Mouse (Mus musculus) cerebellum, adult 9-10 months (tissue): Measurements from ENCODE around the gene Lrrc8e.

Experiments
- DNase-seq: peaks from one replicate; pipeline ENCODE4 v3.0.0; 2022

Gene Lrrc8e

GRCm38 (mm10) chr8:4226739-4227347, at the start of gene Lrrc8e:
Lrrc8e (plus strand) TSS chr8:4226827.
- DNase-seq: no peak

- no peak for DNase-seq
Measured at GRCm38 (mm10) chr8:4183409-4183808, 43.2 kb upstream of the Lrrc8e start.

GRCm38 (mm10) chr8:4186151-4186550, 40.5 kb upstream of the Lrrc8e start:
- no peak for DNase-seq

GRCm38 (mm10) chr8:4188605-4189004, 38.0 kb upstream of the Lrrc8e start:
- no peak for DNase-seq

- no peak for DNase-seq
Measured at GRCm38 (mm10) chr8:4189031-4189722, 37.5 kb upstream of the Lrrc8e start.

GRCm38 (mm10) chr8:4192305-4192704, 34.3 kb upstream of the Lrrc8e start:
- DNase-seq: no peak

- DNase-seq: peak; percentile 91
Measured at GRCm38 (mm10) chr8:4192807-4193587, 33.6 kb upstream of the Lrrc8e start.

- no peak for DNase-seq
Measured at GRCm38 (mm10) chr8:4193588-4193894, 33.1 kb upstream of the Lrrc8e start.

- no peak for DNase-seq
Measured at GRCm38 (mm10) chr8:4201321-4201720, 25.3 kb upstream of the Lrrc8e start.

- DNase-seq: no peak
Measured at GRCm38 (mm10) chr8:4205246-4206123, 21.1 kb upstream of the Lrrc8e start.

- DNase-seq: no peak
Measured at GRCm38 (mm10) chr8:4206182-4207015, 20.2 kb upstream of the Lrrc8e start.

GRCm38 (mm10) chr8:4207016-4207350, 19.6 kb upstream of the Lrrc8e start:
- DNase-seq: no peak

GRCm38 (mm10) chr8:4211097-4211496, 15.5 kb upstream of the Lrrc8e start:
- no peak for DNase-seq

- DNase-seq: no peak
Measured at GRCm38 (mm10) chr8:4212809-4213209, 13.8 kb upstream of the Lrrc8e start.

- DNase-seq: no peak
Measured at GRCm38 (mm10) chr8:4213210-4214005, 13.2 kb upstream of the Lrrc8e start.

- DNase-seq: no peak
Measured at GRCm38 (mm10) chr8:4214006-4214980, 12.3 kb upstream of the Lrrc8e start.

GRCm38 (mm10) chr8:4216296-4216695, 10.3 kb upstream of the Lrrc8e start:
- DNase-seq: no peak

GRCm38 (mm10) chr8:4216791-4217621, 9.6 kb upstream of the Lrrc8e start, which contains the start of gene Prr36:
Prr36 (minus strand) TSS chr8:4217459.
- DNase-seq: peak; percentile 71

GRCm38 (mm10) chr8:4219617-4220016, 7.0 kb upstream of the Lrrc8e start:
- no peak for DNase-seq
